Mouse (Mus musculus) erythroblast, embryonic 14.5 days (primary cell): ENCODE measurements at regions not wholly inside any gene's neighbourhood (a gene's known extent, or its start where the extent isn't known, plus 50 kb on each side); places are given as distances from the start of the nearest gene placed in this dataset.

Experiments used
- GATA1 ChIP-seq: IDR thresholded peaks from 2 replicates; pipeline ENCODE4 v1.6.1; 2012; ENCODE audit warnings: low read length, inconsistent platforms, mixed read lengths
- TAL1 ChIP-seq: IDR thresholded peaks from 3 replicates; pipeline ENCODE4 v1.6.1; 2012; ENCODE audit warnings: low read length, inconsistent platforms, mixed read lengths

DNA sequence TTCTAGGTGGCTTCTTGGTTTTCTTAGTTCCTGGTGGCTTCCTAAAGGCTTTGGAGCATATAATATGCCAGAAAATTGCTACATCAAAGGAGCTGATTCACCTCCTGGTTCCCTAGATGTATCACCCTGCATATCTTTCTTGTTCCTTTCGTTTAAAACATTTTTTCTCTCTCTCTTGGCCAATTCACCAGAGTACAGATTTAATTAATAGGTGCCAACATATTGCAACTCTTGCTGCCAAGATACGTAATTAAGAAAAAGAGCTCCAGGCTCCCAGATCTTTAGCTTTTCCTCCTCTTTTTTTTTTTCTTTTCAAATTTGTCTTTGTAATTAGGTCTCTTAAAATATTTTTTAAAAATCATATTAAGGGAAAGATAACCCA, 1714.4 kb upstream of the 5930422O12Rik start:
- no peak for TF ChIP-seq GATA1
- no peak for TF ChIP-seq TAL1
